Mouse (Mus musculus): ENCODE measurements at regions not wholly inside any gene's neighbourhood (a gene's known extent, or its start where the extent isn't known, plus 50 kb on each side); places are given as distances from the start of the nearest gene placed in this dataset.

DNA sequence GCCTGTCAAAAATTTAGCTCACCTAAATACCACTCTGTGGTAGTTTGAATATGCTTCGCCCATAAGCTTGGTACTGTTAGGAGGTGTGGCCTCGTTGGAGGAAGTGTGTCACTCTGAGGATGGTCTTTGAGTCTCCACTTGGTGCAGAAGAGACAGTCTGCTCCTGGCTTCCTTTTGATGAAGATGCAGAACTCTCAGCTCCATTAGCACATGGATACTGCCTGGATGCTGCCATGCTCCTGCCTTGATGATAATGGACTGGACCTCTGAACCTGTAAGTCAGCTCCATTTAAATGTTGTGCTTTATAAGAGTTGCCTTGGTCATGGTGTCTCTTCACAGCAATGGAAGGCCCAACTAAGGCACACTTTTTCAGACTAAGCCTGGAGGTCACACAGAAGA is 56.9 kb upstream of the Pik3r1 start:
- DNase-seq (ENCODE audit: low read depth, low spot score) = no peak

DNA sequence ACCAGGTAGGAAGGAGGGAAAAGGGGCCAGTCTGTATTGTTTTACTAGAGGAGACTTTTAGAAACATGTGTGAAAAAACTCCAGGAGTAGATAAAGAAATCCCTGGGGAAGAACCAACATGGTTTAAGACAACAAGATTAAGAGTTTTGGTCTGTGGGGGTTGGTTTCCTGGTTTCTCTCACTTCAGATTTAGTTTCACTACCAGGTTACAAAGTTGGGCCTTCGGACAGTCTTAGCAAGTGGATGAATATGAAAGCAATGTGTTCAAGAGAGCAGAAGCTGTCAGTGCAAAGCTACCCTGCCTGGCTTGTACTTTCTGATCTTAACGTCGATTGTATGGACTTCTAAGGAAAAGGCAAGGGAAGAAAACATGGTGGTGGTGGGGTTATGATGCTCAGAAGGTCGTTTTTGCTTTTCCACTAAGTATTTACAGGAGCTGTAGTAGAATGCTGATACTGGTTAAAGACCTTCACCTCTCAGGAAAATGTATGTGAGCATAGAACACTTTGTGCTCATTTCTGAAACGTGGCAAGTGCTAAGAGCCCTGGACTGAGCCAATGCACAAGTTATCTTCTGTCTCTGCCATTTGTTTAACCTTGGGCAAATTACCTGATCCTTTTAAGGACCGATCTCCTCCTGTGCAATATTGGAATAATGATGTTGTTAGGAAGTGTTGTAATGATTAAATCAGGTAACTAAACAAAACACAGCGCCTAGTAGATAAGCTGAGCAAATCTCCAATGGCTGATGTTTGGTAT is 64.0 kb upstream of the Pik3r1 start:
- no peak for DNase-seq (ENCODE audit: low read depth, low spot score)

- DNase-seq (ENCODE audit: low read depth, low spot score) = no peak
Observed at GRCm38 (mm10) chr13:101834546-101834945, 66.5 kb upstream of the Pik3r1 start.

DNA sequence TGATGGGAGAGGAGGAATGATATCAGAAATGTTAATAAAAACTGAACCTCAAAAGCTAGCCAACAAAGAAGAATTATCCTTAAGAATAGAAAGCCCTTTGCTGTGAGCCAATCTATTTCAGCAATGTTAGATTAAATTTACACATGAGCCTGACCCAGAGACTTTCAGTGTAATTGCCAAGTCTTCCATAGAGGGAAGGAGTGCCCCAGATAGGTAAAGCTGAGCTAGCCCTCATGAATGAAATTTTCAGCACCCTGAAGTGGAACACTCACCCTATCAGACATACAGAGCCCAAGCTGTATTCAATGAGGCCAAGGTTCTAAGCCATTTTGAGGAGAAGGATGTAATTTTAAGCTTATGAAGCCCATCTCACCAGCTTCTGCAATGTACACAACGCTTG is 69.0 kb upstream of the Pik3r1 start:
- DNase-seq (ENCODE audit: low read depth, low spot score) = no peak

- no peak for DNase-seq (ENCODE audit: low read depth, low spot score)
Observed at GRCm38 (mm10) chr13:101844461-101845440, 76.7 kb upstream of the Pik3r1 start.

DNA sequence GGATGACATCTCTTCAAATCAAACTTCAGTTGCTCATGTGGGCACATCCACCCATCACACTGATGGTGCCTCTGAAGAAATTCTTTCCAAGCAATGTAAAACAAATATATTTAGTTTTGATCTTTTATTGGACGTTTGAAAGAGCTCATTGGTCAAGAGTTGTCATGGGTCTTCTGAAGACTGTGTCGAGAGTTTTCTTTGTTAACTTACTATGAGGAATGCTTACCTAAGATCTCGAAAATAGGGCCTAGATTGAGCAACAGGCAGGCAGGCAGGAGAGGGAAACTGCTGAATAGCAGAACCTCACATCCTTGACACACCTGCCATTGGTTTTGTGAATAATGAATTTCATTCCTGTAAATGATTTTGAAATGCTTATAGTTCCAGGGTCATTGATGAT is 78.0 kb upstream of the Pik3r1 start:
- DNase-seq (ENCODE audit: low read depth, low spot score) = no peak

DNA sequence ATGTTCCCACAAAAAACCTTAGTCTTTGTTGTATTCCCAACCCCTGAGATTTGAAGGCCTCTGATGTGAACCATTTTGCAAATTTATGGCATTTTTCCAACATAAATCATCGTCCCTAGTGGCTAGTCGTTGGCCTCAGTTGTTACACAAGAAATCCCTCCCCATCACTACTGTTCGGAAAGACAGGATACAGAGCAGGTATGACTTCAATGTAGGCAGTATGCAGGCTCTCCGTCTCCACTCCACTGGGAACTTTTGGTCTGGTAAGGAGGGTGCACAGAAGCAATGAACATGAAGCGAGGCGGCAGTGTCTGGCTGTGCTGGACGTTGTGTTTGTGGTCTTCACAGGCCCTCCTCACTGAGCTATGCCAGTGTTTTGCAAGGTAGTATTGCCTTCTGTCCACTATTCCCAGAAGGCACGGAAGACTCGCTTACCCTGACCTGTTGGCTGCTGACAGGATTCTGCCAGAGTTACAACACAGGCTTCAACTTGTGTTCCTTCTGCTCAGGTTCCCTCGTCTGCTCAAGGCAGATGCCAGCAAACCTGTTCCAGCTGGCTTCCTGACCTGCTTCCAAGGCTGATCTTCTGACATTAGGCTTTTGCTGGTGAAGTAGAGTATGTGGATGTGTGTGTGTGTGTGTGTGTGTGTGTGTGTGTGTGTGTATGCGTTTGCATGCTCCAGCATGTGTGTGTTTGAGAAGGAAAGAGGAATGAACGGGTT is 80.0 kb upstream of the Pik3r1 start:
- no peak for DNase-seq (ENCODE audit: low read depth, low spot score)

GRCm38 (mm10) chr13:101848601-101849147 is 80.7 kb upstream of the Pik3r1 start:
- no peak for DNase-seq (ENCODE audit: low read depth, low spot score)

GRCm38 (mm10) chr13:101849416-101849815 is 81.4 kb upstream of the Pik3r1 start:
- DNase-seq (ENCODE audit: low read depth, low spot score) = no peak

DNA sequence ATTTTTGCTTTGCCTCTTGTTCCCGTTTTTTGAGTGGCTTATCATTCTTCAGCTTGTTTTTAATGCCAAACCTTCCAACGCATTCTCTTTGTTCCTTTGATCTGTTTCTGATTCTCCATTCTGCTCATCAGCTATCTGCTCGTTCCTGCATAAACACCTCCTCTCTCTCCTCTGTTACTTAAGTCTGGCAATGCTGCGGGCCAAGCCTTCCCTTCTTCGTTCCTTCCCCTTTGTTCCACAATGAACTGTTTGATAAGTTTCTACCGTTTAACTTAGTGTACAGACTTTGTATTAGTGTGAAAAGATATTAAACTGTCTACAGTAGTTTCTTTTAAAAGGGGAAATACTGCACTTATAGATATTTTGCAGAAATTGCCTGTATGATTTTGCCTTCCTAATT is 83.3 kb upstream of the Pik3r1 start:
- no peak for DNase-seq (ENCODE audit: low read depth, low spot score)

GRCm38 (mm10) chr13:101852960-101853359 is 84.9 kb upstream of the Pik3r1 start:
- no peak for DNase-seq (ENCODE audit: low read depth, low spot score)

DNA sequence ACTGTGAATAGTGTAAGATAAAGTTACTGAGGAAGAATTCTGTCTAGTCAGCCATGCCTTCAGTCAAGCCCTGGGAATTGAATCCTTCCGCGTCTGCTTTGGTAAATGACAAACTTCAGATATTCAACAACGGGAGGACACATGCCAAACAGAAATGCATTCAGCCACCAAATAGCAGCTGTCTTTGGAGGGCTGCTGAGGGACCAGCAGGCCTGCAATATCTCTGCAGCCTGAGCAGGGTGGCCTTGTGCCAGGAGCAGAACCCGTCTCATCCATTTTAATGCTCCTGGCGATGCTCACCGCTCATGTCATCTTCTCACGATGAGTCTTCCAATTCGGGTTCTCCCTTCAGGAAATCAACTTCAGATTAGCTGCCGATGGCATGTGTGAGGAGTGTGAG is 87.1 kb upstream of the Pik3r1 start:
- DNase-seq (ENCODE audit: low read depth, low spot score) = peak; percentile 71

DNA sequence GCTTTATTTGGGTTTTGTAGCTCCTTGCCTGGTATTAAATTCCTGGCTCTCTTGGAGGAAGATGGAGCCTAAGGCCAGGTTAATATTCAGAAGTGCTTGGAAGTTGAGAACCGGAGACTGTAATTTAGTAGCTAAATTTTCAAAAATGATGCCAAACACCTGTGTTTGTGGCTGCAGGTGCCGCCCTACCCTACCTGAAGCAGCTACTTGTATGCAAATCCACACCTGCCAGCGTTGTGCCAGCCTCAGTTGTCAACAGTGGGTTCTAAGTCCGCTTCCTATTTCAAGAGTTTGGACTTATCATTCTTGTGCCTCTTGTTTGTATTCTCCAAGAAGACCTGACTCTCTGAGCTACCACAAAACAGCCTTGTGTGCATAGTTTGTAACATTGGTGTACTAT is 92.7 kb upstream of the Pik3r1 start:
- DNase-seq (ENCODE audit: low read depth, low spot score) = no peak

- DNase-seq (ENCODE audit: low read depth, low spot score) = no peak
Observed at GRCm38 (mm10) chr13:101862011-101862410, 94.0 kb upstream of the Pik3r1 start.

GRCm38 (mm10) chr13:101863015-101863414 is 95.0 kb upstream of the Pik3r1 start:
- DNase-seq (ENCODE audit: low read depth, low spot score) = no peak

DNA sequence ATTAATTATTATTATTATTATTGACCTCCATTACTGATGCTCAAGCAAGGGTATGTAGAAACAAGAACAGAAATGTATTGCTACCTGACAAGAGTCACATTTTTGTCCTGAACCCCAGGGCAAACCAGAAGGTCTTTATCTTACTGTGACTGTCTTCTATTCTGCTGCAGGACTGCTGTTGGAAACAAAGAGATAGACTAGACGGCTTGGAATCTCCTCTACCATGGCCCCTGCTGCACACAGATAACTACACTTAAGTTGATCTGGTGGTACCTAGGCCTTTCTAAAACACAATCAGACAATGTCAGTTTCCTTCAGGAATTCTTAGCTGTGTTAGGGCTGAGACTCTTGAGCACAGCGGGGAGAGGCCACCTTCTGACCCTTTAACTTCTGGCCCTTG is 95.6 kb upstream of the Pik3r1 start:
- no peak for DNase-seq (ENCODE audit: low read depth, low spot score)

GRCm38 (mm10) chr13:101866843-101867242 is 98.8 kb upstream of the Pik3r1 start:
- no peak for DNase-seq (ENCODE audit: low read depth, low spot score)

- no peak for DNase-seq (ENCODE audit: low read depth, low spot score)
Observed at GRCm38 (mm10) chr13:101874761-101875160, 106.7 kb upstream of the Pik3r1 start.

- DNase-seq (ENCODE audit: low read depth, low spot score) = no peak
Observed at GRCm38 (mm10) chr13:101876069-101876468, 108.1 kb upstream of the Pik3r1 start.

DNA sequence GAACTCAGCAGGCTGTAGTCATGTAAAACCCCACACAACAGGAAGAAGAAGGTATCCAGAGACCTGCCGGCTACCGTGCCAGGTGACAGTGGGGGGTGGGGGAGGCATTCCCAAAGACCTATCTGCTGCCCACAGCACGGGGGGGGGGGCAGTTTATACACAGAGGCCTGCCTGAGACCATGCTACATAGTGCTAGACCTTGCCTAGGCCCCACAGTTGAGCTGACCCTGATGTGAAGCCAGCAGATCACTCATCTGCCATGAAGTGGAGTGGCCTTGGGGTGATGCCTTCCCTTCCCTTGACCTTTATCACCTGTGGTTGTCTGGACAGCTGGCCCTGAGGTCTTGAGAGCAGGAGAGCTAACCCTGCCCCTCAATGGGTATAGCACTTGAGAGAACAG is 108.6 kb upstream of the Pik3r1 start:
- no peak for DNase-seq (ENCODE audit: low read depth, low spot score)

DNA sequence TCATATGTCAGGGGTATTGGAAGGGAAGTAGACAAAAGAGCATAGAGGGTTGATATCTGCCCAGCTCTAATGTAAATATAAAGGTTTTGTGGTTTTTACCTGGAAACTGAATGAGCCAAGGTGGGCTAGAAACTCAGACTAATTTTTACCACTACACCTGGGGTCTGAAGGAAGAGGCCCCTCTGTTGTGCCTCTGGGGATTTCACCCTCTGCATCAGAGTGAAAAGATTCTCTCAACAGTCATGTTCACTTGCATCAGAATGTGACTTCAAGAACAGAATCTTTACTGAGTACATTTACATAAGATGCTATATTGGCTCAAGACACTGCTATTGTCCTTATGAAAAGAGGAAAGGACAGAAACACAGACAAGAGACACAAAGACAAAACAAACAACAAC is 110.2 kb upstream of the Pik3r1 start:
- DNase-seq (ENCODE audit: low read depth, low spot score) = no peak

DNA sequence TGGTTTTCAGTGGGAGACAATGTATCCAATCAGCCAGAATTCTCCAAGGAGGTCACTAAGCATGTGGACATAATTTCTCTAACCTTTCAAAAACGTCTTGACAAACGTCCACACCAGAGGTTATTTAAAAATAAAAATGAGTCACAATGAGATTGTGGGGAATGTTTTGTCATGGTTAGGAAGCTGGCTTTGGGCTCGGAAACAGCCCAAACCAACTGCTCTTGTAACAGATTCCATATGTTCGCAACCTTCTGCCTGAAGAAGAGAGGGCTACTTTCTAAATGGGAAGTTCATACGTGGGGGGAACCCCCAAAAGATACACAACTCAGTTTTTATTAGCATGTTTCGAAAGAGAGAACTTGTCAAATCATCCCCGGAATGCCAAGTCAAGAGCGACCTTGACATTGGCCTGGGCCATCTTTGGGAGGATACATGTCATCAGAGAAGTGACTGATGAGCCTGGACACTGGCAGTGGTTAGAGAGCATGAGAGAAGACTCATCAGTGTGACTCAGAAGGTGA is 111.6 kb upstream of the Pik3r1 start:
- DNase-seq (ENCODE audit: low read depth, low spot score) = no peak
